Mouse (Mus musculus) intestine, embryonic 15.5 days (tissue): Measurements from ENCODE around the gene Adcy7. TPM values are rescaled to one million over a fixed set of nuclear protein-coding genes. Genes with fewer than 3 reads are reported as not detected.

ENCODE experiments used
- ATAC-seq: fragments of 200-750 bp; cut with Nextera tagmentation; 2 replicates; pipeline ENCODE4 v1.8.0; 2017; ENCODE audit warnings: moderate TSS enrichment, moderate library complexity
- H3K27ac ChIP-seq: fragments of 300-500 bp; sonication (generic); 2 replicates; pipeline ENCODE4 v1.5.1; 2015; ENCODE audit warnings: mild to moderate bottlenecking, inconsistent platforms
- H3K27me3 ChIP-seq: fragments of 300-500 bp; sonication (generic); replicated peaks from 2 replicates; pipeline ENCODE4 v1.6.1; 2015; ENCODE audit warnings: inconsistent platforms
- H3K36me3 ChIP-seq: fragments of 300-500 bp; sonication (generic); 2 replicates; pipeline ENCODE4 v1.6.1; 2015; ENCODE audit warnings: inconsistent platforms
- H3K4me1 ChIP-seq: fragments of 300-500 bp; sonication (generic); replicated peaks from 2 replicates; pipeline ENCODE4 v1.6.1; 2015; ENCODE audit warnings: inconsistent platforms
- H3K4me2 ChIP-seq: fragments of 300-500 bp; sonication (generic); replicated peaks from 2 replicates; pipeline ENCODE4 v1.6.1; 2015; ENCODE audit warnings: mild to moderate bottlenecking, inconsistent platforms
- H3K4me3 ChIP-seq: fragments of 300-500 bp; sonication (generic); replicated peaks from 2 replicates; pipeline ENCODE4 v1.5.1; 2015; ENCODE audit warnings: inconsistent platforms
- H3K9ac ChIP-seq: fragments of 300-500 bp; sonication (generic); 2 replicates; pipeline ENCODE4 v1.6.1; 2015; ENCODE audit warnings: inconsistent platforms
- H3K9me3 ChIP-seq: fragments of 300-500 bp; sonication (generic); 2 replicates; pipeline ENCODE4 v1.6.1; 2016; ENCODE audit warnings: inconsistent platforms
- WGBS: fragments of 180-500 bp; shearing (Covaris S2); methylation state at CpG from one replicate; pipeline ENCODE4 v1.1.7; 2015; 5-methylcytosine and 5-hydroxymethylcytosine counted together
- polyA plus RNA-seq: library from polyadenylated mRNA; unstranded; fragments of >200 nt; fragmentation: Nextera tagmentation; extraction: Ambion mirVana; gene quantifications from 2 replicates; pipeline ENCODE4 v1.2.1, GENCODE M21; 2015

Gene Adcy7
- 3.1 and 3.2 TPM in 2 replicates for polyA plus RNA-seq

GRCm38 (mm10) chr8:88272231-88273050 lies at the start of gene Adcy7:
Gene Adcy7 (plus strand): TSS chr8:88272403.
- peaks cover 21% of the 10 kb centered on the region for H3K27me3 ChIP-seq
- H3K4me1 ChIP-seq: peaks cover 12% of the 10 kb centered on the region
- H3K36me3 ChIP-seq: no peaks in the 10 kb centered on the region
- no peak within 1 kb of the TSS for H3K27ac ChIP-seq
- peak; percentile 81 for ATAC-seq
- WGBS: 3% methylated on average over 64 of the region's 64 CpGs
- H3K4me2 ChIP-seq: peak within 1 kb of the TSS; percentile 97
- no peaks in the 10 kb centered on the region for H3K9me3 ChIP-seq
- peak within 1 kb of the TSS; percentile 40 for H3K9ac ChIP-seq
- peak within 1 kb of the TSS; percentile 41 for H3K4me3 ChIP-seq

- Histone ChIP-seq H3K4me1 (peaks cover 21% of the 10 kb centered on the region), H3K27me3 (no peaks in the 10 kb centered on the region), H3K9me3 (no peaks in the 10 kb centered on the region), H3K9ac (no peak overlapping the region), H3K36me3 (no peaks in the 10 kb centered on the region), H3K27ac (no peak overlapping the region), H3K4me3 (no peak overlapping the region), H3K4me2 (no peak overlapping the region)
- no peak for ATAC-seq
- 78% methylated on average over 5 of the region's 5 CpGs for WGBS
Observed at GRCm38 (mm10) chr8:88225358-88225757, 46.8 kb upstream of the Adcy7 start.

GRCm38 (mm10) chr8:88227851-88228250 lies 44.4 kb upstream of the Adcy7 start:
- Histone ChIP-seq H3K36me3 (no peaks in the 10 kb centered on the region), H3K4me2 (peak overlapping the region; percentile 29; the same call in 1 of the 2 replicates), H3K27ac (peak overlapping the region; percentile 22; the same call in 1 of the 2 replicates), H3K9ac (no peak overlapping the region), H3K4me1 (peaks cover 15% of the 10 kb centered on the region), H3K27me3 (no peaks in the 10 kb centered on the region), H3K4me3 (no peak overlapping the region), H3K9me3 (no peaks in the 10 kb centered on the region)
- 57% methylated on average over 6 of the region's 6 CpGs for WGBS
- 0 out of 2 replicates have a peak, but pooled peaks have one; percentile 15 for ATAC-seq

DNA sequence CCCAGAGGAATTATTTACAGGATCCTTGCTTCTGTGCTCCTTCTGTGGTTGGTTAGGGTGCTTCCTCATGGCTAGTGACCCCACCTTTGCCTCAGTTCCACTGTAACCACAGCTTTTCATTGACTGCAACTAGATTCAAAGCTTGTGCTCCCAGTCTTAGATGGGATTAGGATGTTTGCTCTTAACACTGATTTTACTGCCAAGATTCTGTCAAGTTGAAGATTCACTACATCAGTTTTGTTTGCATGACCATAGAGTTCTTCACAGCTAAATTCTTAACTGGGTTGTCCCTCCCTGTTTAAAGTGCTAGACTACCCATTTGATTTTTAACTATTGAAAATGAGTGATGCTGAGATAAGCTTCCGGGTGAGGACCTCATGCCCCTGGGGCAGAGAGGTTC lies 43.9 kb upstream of the Adcy7 start:
- H3K36me3 ChIP-seq: no peaks in the 10 kb centered on the region
- no peaks in the 10 kb centered on the region for H3K27me3 ChIP-seq
- 19% methylated on average over 1 of the region's 1 CpGs for WGBS
- peaks cover 15% of the 10 kb centered on the region for H3K4me1 ChIP-seq
- peak overlapping the region; percentile 22; the same call in 1 of the 2 replicates for H3K27ac ChIP-seq
- peak overlapping the region; percentile 29; the same call in 1 of the 2 replicates for H3K4me2 ChIP-seq
- H3K4me3 ChIP-seq: no peak overlapping the region
- 0 out of 2 replicates have a peak, but pooled peaks have one; percentile 53 for ATAC-seq
- H3K9ac ChIP-seq: no peak overlapping the region
- no peaks in the 10 kb centered on the region for H3K9me3 ChIP-seq

GRCm38 (mm10) chr8:88228800-88229199 lies 43.4 kb upstream of the Adcy7 start:
- ATAC-seq: no peak
- Histone ChIP-seq H3K4me3 (no peak overlapping the region), H3K36me3 (no peaks in the 10 kb centered on the region), H3K4me1 (peaks cover 15% of the 10 kb centered on the region), H3K9ac (no peak overlapping the region), H3K27ac (no peak overlapping the region), H3K9me3 (no peaks in the 10 kb centered on the region), H3K27me3 (no peaks in the 10 kb centered on the region), H3K4me2 (no peak overlapping the region)
- 33% methylated on average over 1 of the region's 1 CpGs for WGBS

- H3K4me3 ChIP-seq: no peak overlapping the region
- WGBS: 71% methylated on average over 2 of the region's 2 CpGs
- H3K4me2 ChIP-seq: no peak overlapping the region
- H3K27ac ChIP-seq: no peak overlapping the region
- no peaks in the 10 kb centered on the region for H3K4me1 ChIP-seq
- ATAC-seq: no peak
- no peak overlapping the region for H3K9ac ChIP-seq
- no peaks in the 10 kb centered on the region for H3K36me3 ChIP-seq
- H3K27me3 ChIP-seq: no peaks in the 10 kb centered on the region
- no peaks in the 10 kb centered on the region for H3K9me3 ChIP-seq
Observed at GRCm38 (mm10) chr8:88236666-88237065, 35.5 kb upstream of the Adcy7 start.

GRCm38 (mm10) chr8:88237606-88238005 lies 34.6 kb upstream of the Adcy7 start:
- Histone ChIP-seq H3K9ac (no peak overlapping the region), H3K27ac (no peak overlapping the region), H3K9me3 (no peaks in the 10 kb centered on the region), H3K4me3 (no peak overlapping the region), H3K4me2 (no peak overlapping the region), H3K36me3 (no peaks in the 10 kb centered on the region), H3K4me1 (no peaks in the 10 kb centered on the region), H3K27me3 (no peaks in the 10 kb centered on the region)
- no peak for ATAC-seq
- WGBS: 71% methylated on average over 2 of the region's 2 CpGs

GRCm38 (mm10) chr8:88239277-88239676 lies 32.9 kb upstream of the Adcy7 start:
- no peak for ATAC-seq
- 90% methylated on average over 5 of the region's 5 CpGs for WGBS
- Histone ChIP-seq H3K9me3 (no peaks in the 10 kb centered on the region), H3K4me2 (no peak overlapping the region), H3K9ac (no peak overlapping the region), H3K4me3 (no peak overlapping the region), H3K27me3 (no peaks in the 10 kb centered on the region), H3K4me1 (no peaks in the 10 kb centered on the region), H3K27ac (no peak overlapping the region), H3K36me3 (no peaks in the 10 kb centered on the region)

- Histone ChIP-seq H3K27me3 (no peaks in the 10 kb centered on the region), H3K36me3 (0 out of 2 replicates have a peak, but pooled peaks cover 5% of the 10 kb centered on the region), H3K4me1 (no peaks in the 10 kb centered on the region), H3K27ac (no peak overlapping the region), H3K4me2 (no peak overlapping the region), H3K4me3 (no peak overlapping the region), H3K9me3 (no peaks in the 10 kb centered on the region), H3K9ac (no peak overlapping the region)
- WGBS: 78% methylated on average over 4 of the region's 4 CpGs
- no peak for ATAC-seq
Observed at GRCm38 (mm10) chr8:88241871-88242270, 30.3 kb upstream of the Adcy7 start.

GRCm38 (mm10) chr8:88244298-88244697 lies 27.9 kb upstream of the Adcy7 start:
- Histone ChIP-seq H3K4me2 (no peak overlapping the region), H3K27ac (no peak overlapping the region), H3K9me3 (no peaks in the 10 kb centered on the region), H3K27me3 (no peaks in the 10 kb centered on the region), H3K4me1 (no peaks in the 10 kb centered on the region), H3K36me3 (peaks cover 6% of the 10 kb centered on the region; the same call in 1 of the 2 replicates), H3K9ac (no peak overlapping the region), H3K4me3 (no peak overlapping the region)
- 81% methylated on average over 4 of the region's 4 CpGs for WGBS
- ATAC-seq: peak; percentile 77; the same call in 1 of the 2 replicates

- no peak for ATAC-seq
- Histone ChIP-seq H3K27me3 (no peaks in the 10 kb centered on the region), H3K36me3 (peaks cover 17% of the 10 kb centered on the region; the same call in 1 of the 2 replicates), H3K9me3 (no peaks in the 10 kb centered on the region), H3K9ac (no peak overlapping the region), H3K27ac (no peak overlapping the region), H3K4me3 (no peak overlapping the region), H3K4me2 (no peak overlapping the region), H3K4me1 (no peaks in the 10 kb centered on the region)
- WGBS: 75% methylated on average over 3 of the region's 3 CpGs
Observed at GRCm38 (mm10) chr8:88252791-88253190, 19.4 kb upstream of the Adcy7 start.

GRCm38 (mm10) chr8:88254957-88255356 lies 17.2 kb upstream of the Adcy7 start:
- H3K4me2 ChIP-seq: no peak overlapping the region
- H3K36me3 ChIP-seq: peaks cover 12% of the 10 kb centered on the region; the same call in 1 of the 2 replicates
- no peaks in the 10 kb centered on the region for H3K4me1 ChIP-seq
- 88% methylated on average over 7 of the region's 7 CpGs for WGBS
- ATAC-seq: no peak
- no peaks in the 10 kb centered on the region for H3K27me3 ChIP-seq
- H3K9me3 ChIP-seq: no peaks in the 10 kb centered on the region
- H3K9ac ChIP-seq: no peak overlapping the region
- no peak overlapping the region for H3K27ac ChIP-seq
- H3K4me3 ChIP-seq: no peak overlapping the region
